Mouse (Mus musculus) forebrain, embryonic 15.5 days (tissue): ENCODE measurements around the gene Slc6a17. TPM values are rescaled to one million over a fixed set of nuclear protein-coding genes. Genes with fewer than 3 reads are reported as not detected.

Source experiments
- ATAC-seq: fragments of 200-750 bp; cut with Nextera tagmentation; replicated peaks from 2 replicates; pipeline ENCODE4 v1.8.0; 2017; ENCODE audit warnings: mild to moderate bottlenecking, moderate TSS enrichment, moderate library complexity
- H3K27ac ChIP-seq: fragments of 300-500 bp; sonication (generic); replicated peaks from 2 replicates; pipeline ENCODE4 v1.5.1; 2015; ENCODE audit warnings: mild to moderate bottlenecking, inconsistent platforms
- H3K27me3 ChIP-seq: fragments of 300-500 bp; sonication (generic); 2 replicates; pipeline ENCODE4 v1.6.1; 2015; ENCODE audit warnings: inconsistent platforms
- H3K36me3 ChIP-seq: fragments of 300-500 bp; sonication (generic); 2 replicates; pipeline ENCODE4 v1.6.1; 2015; ENCODE audit warnings: mild to moderate bottlenecking, inconsistent platforms
- H3K4me1 ChIP-seq: fragments of 300-500 bp; sonication (generic); 2 replicates; pipeline ENCODE4 v1.6.1; 2015; ENCODE audit warnings: inconsistent platforms
- H3K4me2 ChIP-seq: fragments of 300-500 bp; sonication (generic); replicated peaks from 2 replicates; pipeline ENCODE4 v1.6.1; 2015; ENCODE audit warnings: mild to moderate bottlenecking, inconsistent platforms
- H3K4me3 ChIP-seq: fragments of 300-500 bp; sonication (generic); 2 replicates; pipeline ENCODE4 v1.5.1; 2015; ENCODE audit warnings: mild to moderate bottlenecking, inconsistent platforms
- H3K9ac ChIP-seq: fragments of 300-500 bp; sonication (generic); replicated peaks from 2 replicates; pipeline ENCODE4 v1.6.1; 2015; ENCODE audit warnings: mild to moderate bottlenecking, inconsistent platforms
- H3K9me3 ChIP-seq: fragments of 300-500 bp; sonication (generic); 2 replicates; pipeline ENCODE4 v1.6.1; 2016; ENCODE audit warnings: inconsistent platforms
- WGBS: fragments of 180-500 bp; shearing (Covaris S2); methylation state at CpG from one replicate; pipeline ENCODE4 v1.1.7; 2015; ENCODE audit warnings: mixed read lengths; 5-methylcytosine and 5-hydroxymethylcytosine counted together
- polyA plus RNA-seq: library from polyadenylated mRNA; unstranded; fragments of >200 nt; fragmentation: Nextera tagmentation; extraction: Ambion mirVana; gene quantifications from 2 replicates; pipeline ENCODE4 v1.2.1, GENCODE M21; 2015

Gene Slc6a17
- polyA plus RNA-seq, 1 experiment from 2014 or later, result 17.2 TPM

- WGBS, result 8% methylated on average over 1 of the region's 1 CpGs
- H3K9me3 ChIP-seq, result no peaks in the 10 kb centered on the region
- H3K4me3 ChIP-seq, result no peak overlapping the region
- peaks cover 13% of the 10 kb centered on the region for H3K4me1 ChIP-seq
- H3K27me3 ChIP-seq, result no peaks in the 10 kb centered on the region
- ATAC-seq, result peak; percentile 92
- H3K9ac ChIP-seq, result no peak overlapping the region
- no peaks in the 10 kb centered on the region for H3K36me3 ChIP-seq
- no peak overlapping the region for H3K4me2 ChIP-seq
- peak overlapping the region; percentile 39 for H3K27ac ChIP-seq
Observed at GRCm38 (mm10) chr3:107431268-107431667, 86.5 kb downstream of the Slc6a17 start.

- no peak overlapping the region for H3K4me3 ChIP-seq
- H3K27ac ChIP-seq, result no peak overlapping the region
- H3K9me3 ChIP-seq, result no peaks in the 10 kb centered on the region
- no peak overlapping the region; the same call in 1 of the 2 replicates for H3K4me2 ChIP-seq
- H3K27me3 ChIP-seq, result no peaks in the 10 kb centered on the region
- 53% methylated on average over 11 of the region's 11 CpGs for WGBS
- no peak overlapping the region for H3K9ac ChIP-seq
- no peaks in the 10 kb centered on the region; the same call in 1 of the 2 replicates for H3K4me1 ChIP-seq
- 0 out of 2 replicates have a peak, but pooled peaks have one; percentile 46 for ATAC-seq
- H3K36me3 ChIP-seq, result no peaks in the 10 kb centered on the region
Observed at GRCm38 (mm10) chr3:107424258-107425041, 93.4 kb downstream of the Slc6a17 start.

GRCm38 (mm10) chr3:107420156-107420555, 97.7 kb downstream of the Slc6a17 start:
- Histone ChIP-seq H3K27ac (no peak overlapping the region), H3K4me2 (no peak overlapping the region), H3K9me3 (no peaks in the 10 kb centered on the region), H3K9ac (no peak overlapping the region), H3K4me1 (no peaks in the 10 kb centered on the region; the same call in 1 of the 2 replicates), H3K27me3 (no peaks in the 10 kb centered on the region), H3K4me3 (no peak overlapping the region), H3K36me3 (no peaks in the 10 kb centered on the region)
- no peak for ATAC-seq
- 81% methylated on average over 2 of the region's 2 CpGs for whole genome bisulfite sequencing

Other genes with a start within 250 kb of the Slc6a17 start
- gene Lamtor5, start 239.2 kb downstream of the Slc6a17 start, polyA plus RNA-seq, result 213 and 228 TPM in 2 replicates
- 2.6 and 3.1 TPM in 2 replicates for gene Slc16a4, start 226.8 kb downstream of the Slc6a17 start, polyA plus RNA-seq
- gene Rbm15, start 184.3 kb downstream of the Slc6a17 start, polyA plus RNA-seq, result 9.8 and 10.5 TPM in 2 replicates
- 1.6 and 1.8 TPM in 2 replicates for gene Kcnc4, start 58.5 kb downstream of the Slc6a17 start, polyA plus RNA-seq
- gene Ubl4b, start 37.1 kb upstream of the Slc6a17 start, polyA plus RNA-seq, result 0.13 TPM in 1 of 2 replicates, not detected in the other
- gene Alx3, start 77.0 kb upstream of the Slc6a17 start, polyA plus RNA-seq, result 2.5 and 3.1 TPM in 2 replicates
- gene Gm10961, start 113.3 kb upstream of the Slc6a17 start, polyA plus RNA-seq, result not detected in 2 replicates
- 148 and 149 TPM in 2 replicates for gene Strip1, start 113.7 kb upstream of the Slc6a17 start, polyA plus RNA-seq
- 110 and 114 TPM in 2 replicates for gene Ahcyl1, start 178.5 kb upstream of the Slc6a17 start, polyA plus RNA-seq
- 6.5 and 7.9 TPM in 2 replicates for gene Csf1, start 242.5 kb upstream of the Slc6a17 start, polyA plus RNA-seq